Mouse (Mus musculus) MEL (cell line): ENCODE results near the gene Foxo3. TPM values are rescaled to one million over a fixed set of nuclear protein-coding genes. Genes with fewer than 3 reads are reported as not detected.

Experiments used
- DNase-seq: peaks from one replicate; pipeline ENCODE4 v3.0.0; 2011; ENCODE audit warnings: low read depth, low spot score
- H3K27ac ChIP-seq: 2 replicates; pipeline ENCODE4 v1.5.1; 2012; ENCODE audit warnings: low read depth, mild to moderate bottlenecking, control low read depth, low read length, moderate library complexity; ENCODE audit not compliant: control insufficient read depth
- H3K27me3 ChIP-seq, 2 experiments: fragments of 150-350 bp in 1 of 2; sonication (generic) in 1 of 2; 2 replicates each; pipeline ENCODE4 v1.6.1; 2012; ENCODE audit warnings: low read length in 2 of 2, mild to moderate bottlenecking in 2 of 2, improper control_type of control experiment in 1 of 2, moderate library complexity in 1 of 2; ENCODE audit not compliant: insufficient read depth in 2 of 2, control insufficient read depth in 1 of 2
- H3K36me3 ChIP-seq, 2 experiments: 2 replicates each; pipeline ENCODE4 v1.6.1; 2012 to 2014; ENCODE audit warnings: low read length in 2 of 2, improper control_type of control experiment in 1 of 2, inconsistent platforms in 1 of 2, mild to moderate bottlenecking in 1 of 2; ENCODE audit not compliant: insufficient read depth in 2 of 2, control insufficient read depth in 1 of 2
- H3K4me1 ChIP-seq, 2 experiments: fragments of 150-350 bp in 1 of 2; sonication (generic) in 1 of 2; 2 replicates each; pipeline ENCODE4 v1.6.1; 2012; ENCODE audit warnings: low read length in 2 of 2, improper control_type of control experiment in 1 of 2, mild to moderate bottlenecking in 1 of 2; ENCODE audit not compliant: insufficient read depth in 2 of 2, control insufficient read depth in 1 of 2
- H3K4me3 ChIP-seq, 2 experiments: fragments of 150-350 bp in 1 of 2; sonication (generic) in 1 of 2; 2 replicates each; pipeline ENCODE4 v1.5.1; 2012; ENCODE audit warnings: low read depth in 2 of 2, low read length in 2 of 2, mild to moderate bottlenecking in 2 of 2, moderate library complexity in 2 of 2, control low read depth in 1 of 2, improper control_type of control experiment in 1 of 2; ENCODE audit not compliant: control insufficient read depth in 1 of 2, insufficient read depth in 1 of 2
- H3K79me2 ChIP-seq: 2 replicates; pipeline ENCODE4 v1.6.1; 2012; ENCODE audit warnings: mild to moderate bottlenecking, low read length, moderate library complexity; ENCODE audit not compliant: control insufficient read depth, poor library complexity, insufficient read depth
- H3K9ac ChIP-seq: 2 replicates; pipeline ENCODE4 v1.6.1; 2012; ENCODE audit warnings: low read depth, mild to moderate bottlenecking, control low read depth, low read length, moderate library complexity; ENCODE audit not compliant: control insufficient read depth, poor library complexity, severe bottlenecking
- H3K9me3 ChIP-seq: fragments of 150-350 bp; sonication (generic); replicated peaks from 2 replicates; pipeline ENCODE4 v1.6.1; 2012; ENCODE audit warnings: mild to moderate bottlenecking, low read length, improper control_type of control experiment, moderate library complexity; ENCODE audit not compliant: insufficient read depth
- BHLHE40 ChIP-seq: IDR thresholded peaks from 2 replicates; pipeline ENCODE4 v1.6.1; 2012; ENCODE audit warnings: low read depth, mild to moderate bottlenecking, inconsistent platforms, low read length, improper control_type of control experiment, borderline replicate concordance
- CHD1 ChIP-seq: IDR thresholded peaks from 2 replicates; pipeline ENCODE4 v1.6.1; 2012; ENCODE audit warnings: low read depth, mild to moderate bottlenecking, inconsistent platforms, low read length, improper control_type of control experiment
- CHD2 ChIP-seq: IDR thresholded peaks from 2 replicates; pipeline ENCODE4 v1.6.1; 2011; ENCODE audit warnings: low read length, improper control_type of control experiment
- CTCF ChIP-seq, 3 experiments: IDR thresholded peaks in 2 of 3; conservative IDR thresholded peaks in 1 of 3; 2 replicates each; pipeline ENCODE4 v1.5.1; 2011 to 2012; ENCODE audit warnings: low read length in 3 of 3, low read depth in 2 of 3, mild to moderate bottlenecking in 2 of 3, improper control_type of control experiment in 1 of 3, inconsistent platforms in 1 of 3, mixed read lengths in 1 of 3, moderate library complexity in 1 of 3; ENCODE audit not compliant: control insufficient read depth in 1 of 3, insufficient read depth in 1 of 3, poor library complexity in 1 of 3, severe bottlenecking in 1 of 3
- E2F4 ChIP-seq: IDR thresholded peaks from 2 replicates; pipeline ENCODE4 v1.6.1; 2011; ENCODE audit warnings: low read depth, low read length, improper control_type of control experiment, borderline replicate concordance
- ELF1 ChIP-seq: IDR thresholded peaks from 2 replicates; pipeline ENCODE4 v1.6.1; 2014; ENCODE audit warnings: low read depth, mild to moderate bottlenecking, inconsistent platforms, low read length, improper control_type of control experiment, moderate library complexity
- EP300 ChIP-seq, 2 experiments: IDR thresholded peaks; 2 replicates each; pipeline ENCODE4 v1.6.1; 2011; ENCODE audit warnings: improper control_type of control experiment in 2 of 2, low read length in 2 of 2, low read depth in 1 of 2, mild to moderate bottlenecking in 1 of 2
- ETS1 ChIP-seq: IDR thresholded peaks from 2 replicates; pipeline ENCODE4 v1.6.1; 2012; ENCODE audit warnings: low read depth, mild to moderate bottlenecking, inconsistent platforms, low read length, improper control_type of control experiment, moderate library complexity
- GABPA ChIP-seq: IDR thresholded peaks from 2 replicates; pipeline ENCODE4 v1.6.1; 2012; ENCODE audit warnings: low read depth, mild to moderate bottlenecking, inconsistent platforms, low read length, improper control_type of control experiment, moderate library complexity
- GATA1 ChIP-seq: IDR thresholded peaks from 2 replicates; pipeline ENCODE4 v1.6.1; 2011; ENCODE audit warnings: low read depth, low read length, improper control_type of control experiment
- HCFC1 ChIP-seq: IDR thresholded peaks from 2 replicates; pipeline ENCODE4 v1.6.1; 2012; ENCODE audit warnings: low read depth, mild to moderate bottlenecking, inconsistent platforms, low read length, improper control_type of control experiment, moderate library complexity
- JUND ChIP-seq: IDR thresholded peaks from 2 replicates; pipeline ENCODE4 v1.6.1; 2011; ENCODE audit warnings: low read depth, mild to moderate bottlenecking, improper control_type of control experiment, low read length
- MAX ChIP-seq: IDR thresholded peaks from 2 replicates; pipeline ENCODE4 v1.6.1; 2011; ENCODE audit warnings: low read length, improper control_type of control experiment
- MAZ ChIP-seq: IDR thresholded peaks from 2 replicates; pipeline ENCODE4 v1.6.1; 2012; ENCODE audit warnings: low read depth, mild to moderate bottlenecking, inconsistent platforms, low read length, improper control_type of control experiment
- MEF2A ChIP-seq: IDR thresholded peaks from 2 replicates; pipeline ENCODE4 v1.6.1; 2014; ENCODE audit warnings: low read depth, mild to moderate bottlenecking, inconsistent platforms, low read length, improper control_type of control experiment; ENCODE audit not compliant: poor library complexity, insufficient replicate concordance, severe bottlenecking; ENCODE audit errors: extremely low read depth
- MXI1 ChIP-seq: IDR thresholded peaks from 2 replicates; pipeline ENCODE4 v1.6.1; 2011; ENCODE audit warnings: mild to moderate bottlenecking, low read depth, low read length, improper control_type of control experiment
- MYC ChIP-seq: IDR thresholded peaks from 2 replicates; pipeline ENCODE4 v1.6.1; 2011; ENCODE audit warnings: low read depth, mild to moderate bottlenecking, low read length, improper control_type of control experiment, moderate library complexity
- NELFE ChIP-seq: IDR thresholded peaks from 2 replicates; pipeline ENCODE4 v1.6.1; 2011; ENCODE audit warnings: low read depth, low read length, improper control_type of control experiment
- NRF1 ChIP-seq: IDR thresholded peaks from 2 replicates; pipeline ENCODE4 v1.6.1; 2014; ENCODE audit warnings: low read depth, mild to moderate bottlenecking, inconsistent platforms, low read length, improper control_type of control experiment, moderate library complexity; ENCODE audit not compliant: poor library complexity, insufficient read depth, severe bottlenecking
- POLR2A ChIP-seq, 2 experiments: IDR thresholded peaks; 2 replicates each; pipeline ENCODE4 v1.6.1; 2011 to 2012; ENCODE audit warnings: low read length in 2 of 2, mild to moderate bottlenecking in 2 of 2, control low read depth in 1 of 2, improper control_type of control experiment in 1 of 2, low read depth in 1 of 2, moderate library complexity in 1 of 2; ENCODE audit not compliant: control insufficient read depth in 1 of 2, insufficient read depth in 1 of 2, poor library complexity in 1 of 2
- POLR2AphosphoS2 ChIP-seq: IDR thresholded peaks from 2 replicates; pipeline ENCODE4 v1.6.1; 2011; ENCODE audit warnings: low read length, improper control_type of control experiment
- RAD21 ChIP-seq: IDR thresholded peaks from 2 replicates; pipeline ENCODE4 v1.6.1; 2011; ENCODE audit warnings: mild to moderate bottlenecking, low read depth, low read length, improper control_type of control experiment
- RCOR1 ChIP-seq: IDR thresholded peaks from 2 replicates; pipeline ENCODE4 v1.6.1; 2012; ENCODE audit warnings: low read depth, mild to moderate bottlenecking, inconsistent platforms, low read length, improper control_type of control experiment
- SIN3A ChIP-seq: IDR thresholded peaks from 2 replicates; pipeline ENCODE4 v1.6.1; 2012; ENCODE audit warnings: low read length, improper control_type of control experiment, inconsistent platforms
- SMC3 ChIP-seq: IDR thresholded peaks from 2 replicates; pipeline ENCODE4 v1.6.1; 2011; ENCODE audit warnings: low read depth, low read length, improper control_type of control experiment
- TCF12 ChIP-seq: IDR thresholded peaks from 2 replicates; pipeline ENCODE4 v1.6.1; 2014; ENCODE audit warnings: low read depth, mild to moderate bottlenecking, inconsistent platforms, low read length, improper control_type of control experiment, moderate library complexity
- UBTF ChIP-seq: IDR thresholded peaks from 2 replicates; pipeline ENCODE4 v1.6.1; 2012; ENCODE audit warnings: low read depth, mild to moderate bottlenecking, inconsistent platforms, low read length, improper control_type of control experiment, moderate library complexity, borderline replicate concordance; ENCODE audit not compliant: insufficient read depth
- USF1 ChIP-seq: IDR thresholded peaks from 2 replicates; pipeline ENCODE4 v1.6.1; 2014; ENCODE audit warnings: low read depth, mild to moderate bottlenecking, inconsistent platforms, low read length, improper control_type of control experiment, moderate library complexity
- ZKSCAN1 ChIP-seq: IDR thresholded peaks from 2 replicates; pipeline ENCODE4 v1.6.1; 2012; ENCODE audit warnings: low read depth, mild to moderate bottlenecking, inconsistent platforms, low read length, improper control_type of control experiment, moderate library complexity
- ZMIZ1 ChIP-seq: IDR thresholded peaks from 2 replicates; pipeline ENCODE4 v1.6.1; 2012; ENCODE audit warnings: low read depth, mild to moderate bottlenecking, inconsistent platforms, low read length, improper control_type of control experiment, moderate library complexity
- ZNF384 ChIP-seq: IDR thresholded peaks from 2 replicates; pipeline ENCODE4 v1.6.1; 2012; ENCODE audit warnings: low read depth, mild to moderate bottlenecking, inconsistent platforms, low read length, improper control_type of control experiment
- polyA plus RNA-seq, 2 experiments: library from polyadenylated mRNA; stranded (reverse) in 1 of 2; unstranded in 1 of 2; fragments of >175 nt in 1 of 2; fragments of >200 nt in 1 of 2; gene quantifications; 2 replicates each; pipeline versions ENCODE4 v1.2.1 to v1.2.4; 2012; ENCODE audit warnings: low replicate concordance in 2 of 2, low read depth in 1 of 2; ENCODE audit not compliant: insufficient read length in 2 of 2, insufficient read depth in 1 of 2, missing spikeins in 1 of 2
- total RNA-seq: library from RNA; depleted of rRNA; stranded (reverse); fragments of 300-350 nt; gene quantifications from 2 replicates; pipeline ENCODE4 v1.2.3, GENCODE M21; 2012; rRNA removed

The Foxo3 gene
- total RNA-seq: 21.0 and 31.8 TPM in 2 replicates
- polyA plus RNA-seq: 100 to 1,000 TPM in 1 of 2 experiments, 10 to 100 TPM in 1; 27.2 to 103 TPM

- peak within 1 kb of the TSS; percentile 67 to 91 for H3K4me3 ChIP-seq
- TF ChIP-seq RCOR1 (no peak), MAZ (peak; percentile 95), JUND (no peak), ELF1 (peak; percentile 68), GABPA (no peak), HCFC1 (peak; percentile 79), NELFE (peak; percentile 78), POLR2A (IDR thresholded peaks at IDR 0.05; ENCODE audit: control insufficient read depth in 1 of 2, insufficient read depth in 1 of 2, low read depth in 1 of 2, low read length in 2 of 2, poor library complexity in 1 of 2) (peak; percentile 54 to 72; a peak in 3 of 4 replicates), CHD1 (0 out of 2 replicates have a peak, but pooled peaks have one; percentile 33), USF1 (0 out of 2 replicates have a peak, but pooled peaks have one; percentile 4), RAD21 (no peak), NRF1 (peak; percentile 85), ZMIZ1 (peak; percentile 78), CHD2 (no peak), POLR2AphosphoS2 (peak; percentile 76), ZNF384 (no peak), SMC3 (no peak; the same call in 1 of the 2 replicates), TCF12 (0 out of 2 replicates have a peak, but pooled peaks have one; percentile 26), EP300 (IDR thresholded peaks at IDR 0.05; ENCODE audit: low read depth in 1 of 2, low read length in 2 of 2) (no peak), MYC (no peak; the same call in 1 of the 2 replicates), E2F4 (no peak), UBTF (peak; percentile 75; the same call in 1 of the 2 replicates), GATA1 (no peak), BHLHE40 (peak; percentile 83), ZKSCAN1 (no peak), CTCF (IDR thresholded peaks at IDR 0.05 in 2 of 3, conservative IDR thresholded peaks at IDR 0.05 in 1 of 3; ENCODE audit: control insufficient read depth in 1 of 3, insufficient read depth in 1 of 3, low read depth in 2 of 3, low read length in 3 of 3, poor library complexity in 1 of 3, severe bottlenecking in 1 of 3) (no peak), MAX (0 out of 2 replicates have a peak, but pooled peaks have one; percentile 22), ETS1 (peak; percentile 71), MEF2A (no peak), SIN3A (peak; percentile 89), MXI1 (peak; percentile 87)
- peak; percentile 91 for DNase-seq
- peaks cover 15 to 18% of the 10 kb centered on the region in 2 experiments for H3K4me1 ChIP-seq
- H3K9ac ChIP-seq: peak within 1 kb of the TSS; percentile 89
- peak within 1 kb of the TSS; percentile 74 for H3K27ac ChIP-seq
- H3K36me3 ChIP-seq: peaks cover 0 to 15% of the 10 kb centered on the region in 2 experiments; a peak in 3 of 4 replicates
- no peaks in the 10 kb centered on the region for H3K9me3 ChIP-seq
- peaks cover 31% of the 10 kb centered on the region for H3K79me2 ChIP-seq
- no peaks in the 10 kb centered on the region for H3K27me3 ChIP-seq
Measured at GRCm38 (mm10) chr10:42276507-42277345, at the start of gene Foxo3. TSS of gene Foxo3 (minus strand) at chr10:42276755.
